Mouse (Mus musculus) forebrain, embryonic 13.5 days (tissue): ENCODE results near the gene Bcor. TPM values are rescaled to one million over a fixed set of nuclear protein-coding genes. Genes with fewer than 3 reads are reported as not detected.

Source experiments
- ATAC-seq: fragments of 200-750 bp; cut with Nextera tagmentation; 2 replicates; pipeline ENCODE4 v1.8.0; 2017
- H3K27ac ChIP-seq: fragments of 300-500 bp; sonication (generic); 2 replicates; pipeline ENCODE4 v1.5.1; 2015; ENCODE audit warnings: inconsistent platforms, mild to moderate bottlenecking, moderate library complexity
- H3K27me3 ChIP-seq: fragments of 300-500 bp; sonication (generic); 2 replicates; pipeline ENCODE4 v1.6.1; 2015; ENCODE audit warnings: mild to moderate bottlenecking, inconsistent platforms
- H3K36me3 ChIP-seq: fragments of 300-500 bp; sonication (generic); 2 replicates; pipeline ENCODE4 v1.6.1; 2015; ENCODE audit warnings: mild to moderate bottlenecking, inconsistent platforms; ENCODE audit not compliant: poor library complexity, severe bottlenecking
- H3K4me1 ChIP-seq: fragments of 300-500 bp; sonication (generic); 2 replicates; pipeline ENCODE4 v1.6.1; 2015; ENCODE audit warnings: inconsistent platforms
- H3K4me2 ChIP-seq: fragments of 300-500 bp; sonication (generic); 2 replicates; pipeline ENCODE4 v1.6.1; 2015; ENCODE audit warnings: inconsistent platforms, mild to moderate bottlenecking, moderate library complexity
- H3K4me3 ChIP-seq: fragments of 300-500 bp; sonication (generic); 2 replicates; pipeline ENCODE4 v1.5.1; 2015; ENCODE audit warnings: mild to moderate bottlenecking, inconsistent platforms
- H3K9ac ChIP-seq: fragments of 300-500 bp; sonication (generic); 2 replicates; pipeline ENCODE4 v1.6.1; 2015; ENCODE audit warnings: mild to moderate bottlenecking, inconsistent platforms
- H3K9me3 ChIP-seq: fragments of 300-500 bp; sonication (generic); replicated peaks from 2 replicates; pipeline ENCODE4 v1.6.1; 2016; ENCODE audit warnings: inconsistent platforms
- WGBS: fragments of 180-500 bp; shearing (Covaris S2); methylation state at CpG from one replicate; pipeline ENCODE4 v1.1.7; 2015; 5-methylcytosine and 5-hydroxymethylcytosine counted together
- polyA plus RNA-seq: library from polyadenylated mRNA; unstranded; fragments of >200 nt; fragmentation: Nextera tagmentation; extraction: Ambion mirVana; gene quantifications from 2 replicates; pipeline ENCODE4 v1.2.1, GENCODE M21; 2015

Bcor gene
- polyA plus RNA-seq, 1 experiment from 2014 or later, result 16.2 TPM

DNA sequence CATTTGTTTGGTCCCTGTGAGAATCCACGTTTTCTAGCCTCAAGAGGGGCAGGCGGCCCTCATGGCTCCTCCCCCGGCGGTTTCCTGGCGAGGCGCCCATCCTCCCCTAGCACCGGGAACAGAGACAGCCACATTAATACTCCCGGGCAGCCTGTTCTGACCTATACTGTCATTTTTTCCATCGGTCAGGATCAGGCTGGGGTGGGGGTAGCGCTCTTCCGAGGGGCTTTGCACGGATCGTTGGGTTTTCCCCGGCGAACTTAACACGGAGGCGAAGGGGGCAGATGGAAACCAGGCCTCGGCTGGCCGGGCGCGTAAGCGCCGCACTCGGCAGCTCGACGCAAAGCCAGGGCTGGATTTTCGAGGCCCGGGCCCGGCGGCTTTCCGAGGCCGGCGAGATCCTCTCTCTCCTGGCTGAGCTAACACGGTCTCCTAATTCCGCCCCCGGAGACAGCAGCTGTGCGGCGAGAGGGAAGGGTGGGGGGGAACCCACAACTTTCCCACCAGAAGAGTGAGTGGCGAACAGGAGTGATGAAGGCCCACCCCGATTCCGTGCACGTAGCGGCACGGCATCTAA is 1.8 kb downstream of the Bcor start:
- no peaks in the 10 kb centered on the region for H3K9me3 ChIP-seq
- H3K36me3 ChIP-seq, result no peaks in the 10 kb centered on the region
- WGBS, result 8% methylated on average over 43 of the region's 44 CpGs
- peak overlapping the region; percentile 28 for H3K4me3 ChIP-seq
- H3K9ac ChIP-seq, result peak overlapping the region; percentile 51
- peaks cover 73% of the 10 kb centered on the region for H3K27me3 ChIP-seq
- peak overlapping the region; percentile 65 for H3K4me2 ChIP-seq
- H3K4me1 ChIP-seq, result peaks cover 36% of the 10 kb centered on the region
- peak overlapping the region; percentile 49 for H3K27ac ChIP-seq
- ATAC-seq, result peak; percentile 62

DNA sequence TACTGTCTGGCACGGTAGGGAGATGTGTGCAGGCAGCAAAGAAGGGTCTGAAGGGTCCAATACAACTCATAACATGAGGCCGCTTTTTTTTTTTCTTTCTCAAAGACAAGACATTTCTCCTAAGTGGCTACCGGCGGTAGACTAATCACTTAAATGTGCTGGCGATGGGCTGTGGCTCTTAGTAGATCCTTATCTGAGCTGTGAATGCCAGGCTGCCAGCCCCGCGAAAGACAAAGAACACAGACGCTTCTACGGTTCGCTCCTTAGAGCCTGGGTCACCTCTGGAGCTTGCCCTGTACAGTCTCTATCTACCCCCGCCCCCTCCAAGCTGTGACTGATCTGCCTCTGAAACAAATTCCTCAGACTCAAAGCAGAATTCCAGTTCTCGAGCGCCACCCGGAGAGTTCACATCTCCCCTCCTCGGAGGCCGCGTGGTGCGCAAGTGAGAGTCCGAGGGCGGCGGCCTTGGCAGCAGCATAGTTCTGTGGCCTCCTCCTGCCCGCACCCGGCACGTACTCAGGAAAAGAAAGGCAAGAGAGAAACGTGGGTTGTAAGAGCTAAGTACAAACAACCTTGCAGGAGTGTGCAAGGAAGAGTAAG is 2.7 kb downstream of the Bcor start:
- Histone ChIP-seq H3K4me3 (no peak overlapping the region), H3K27me3 (peaks cover 82% of the 10 kb centered on the region), H3K27ac (no peak overlapping the region), H3K36me3 (no peaks in the 10 kb centered on the region), H3K4me1 (peaks cover 41% of the 10 kb centered on the region), H3K4me2 (peak overlapping the region; percentile 65), H3K9ac (no peak overlapping the region), H3K9me3 (no peaks in the 10 kb centered on the region)
- ATAC-seq, result no peak
- WGBS, result 7% methylated on average over 25 of the region's 25 CpGs

DNA sequence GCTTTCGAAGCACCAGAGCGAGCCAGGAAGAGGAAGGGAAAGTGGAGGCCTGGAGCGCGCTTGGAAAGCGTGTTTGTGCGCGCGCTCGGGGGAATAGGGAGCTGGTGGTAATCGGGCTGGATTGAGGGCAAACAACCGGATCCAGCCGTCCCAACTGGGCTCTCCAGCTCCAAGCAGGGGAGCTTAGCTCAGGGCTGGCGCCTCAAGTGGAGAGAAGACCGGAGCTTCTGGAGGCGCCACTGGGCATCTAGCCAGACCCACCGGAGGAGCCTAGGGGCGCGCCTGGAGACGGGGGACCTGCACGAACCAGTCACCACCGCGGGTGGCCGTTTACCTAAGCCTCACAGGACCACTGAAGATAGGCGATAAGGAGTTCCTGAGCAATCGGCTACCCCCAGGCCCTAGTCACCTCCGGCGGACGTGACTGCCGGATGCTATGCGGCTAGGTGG is 4.3 kb downstream of the Bcor start:
- Histone ChIP-seq H3K36me3 (no peaks in the 10 kb centered on the region), H3K4me1 (peaks cover 49% of the 10 kb centered on the region), H3K9me3 (no peaks in the 10 kb centered on the region), H3K27ac (no peak overlapping the region), H3K27me3 (peaks cover 95% of the 10 kb centered on the region), H3K4me3 (peak overlapping the region; percentile 24), H3K9ac (peak overlapping the region; percentile 34), H3K4me2 (peak overlapping the region; percentile 55)
- 5% methylated on average over 28 of the region's 30 CpGs for WGBS
- ATAC-seq, result no peak

DNA sequence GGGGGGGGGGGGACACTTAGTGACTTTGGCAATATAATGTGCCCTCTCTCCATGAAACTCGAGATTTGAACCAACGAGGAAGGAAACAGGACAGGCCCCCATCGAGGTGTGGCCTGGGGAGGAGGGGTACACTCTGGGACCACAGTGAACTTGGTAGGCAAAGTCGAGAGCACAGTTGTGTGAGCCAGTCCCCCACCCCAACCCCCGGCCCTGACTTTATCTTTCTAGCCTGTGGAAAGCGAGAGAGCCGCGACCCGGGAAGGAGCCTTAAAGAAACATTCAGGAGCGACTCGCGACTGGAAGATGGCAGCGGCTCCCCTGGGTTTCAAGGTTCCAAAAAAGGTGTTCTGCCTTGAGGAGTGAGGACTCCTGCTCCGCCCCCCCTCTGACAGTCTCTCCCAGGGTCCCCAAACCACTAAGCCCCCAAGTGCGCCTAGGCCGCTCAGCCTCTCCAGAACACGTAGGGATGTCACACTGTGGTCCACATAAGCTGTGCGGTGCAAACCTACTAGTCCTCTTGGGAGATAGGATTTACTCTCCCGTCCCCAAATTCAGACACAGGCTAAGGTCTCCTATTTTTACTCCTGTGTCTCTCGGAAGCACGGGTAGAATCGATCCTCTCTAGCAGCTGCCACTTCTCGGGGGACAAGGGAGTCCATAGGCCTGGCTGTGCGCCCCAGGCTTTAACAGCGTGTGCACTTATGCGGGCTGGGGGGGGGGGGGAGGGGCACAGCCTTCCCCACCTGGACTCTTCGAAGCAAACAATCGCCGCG is 4.9 kb downstream of the Bcor start:
- Histone ChIP-seq H3K4me1 (peaks cover 55% of the 10 kb centered on the region), H3K27me3 (peaks cover 94% of the 10 kb centered on the region), H3K4me2 (peak overlapping the region; percentile 55), H3K36me3 (no peaks in the 10 kb centered on the region), H3K9me3 (no peaks in the 10 kb centered on the region), H3K27ac (no peak overlapping the region), H3K4me3 (peak overlapping the region; percentile 24), H3K9ac (peak overlapping the region; percentile 34)
- WGBS, result 17% methylated on average over 28 of the region's 30 CpGs
- ATAC-seq, result no peak

DNA sequence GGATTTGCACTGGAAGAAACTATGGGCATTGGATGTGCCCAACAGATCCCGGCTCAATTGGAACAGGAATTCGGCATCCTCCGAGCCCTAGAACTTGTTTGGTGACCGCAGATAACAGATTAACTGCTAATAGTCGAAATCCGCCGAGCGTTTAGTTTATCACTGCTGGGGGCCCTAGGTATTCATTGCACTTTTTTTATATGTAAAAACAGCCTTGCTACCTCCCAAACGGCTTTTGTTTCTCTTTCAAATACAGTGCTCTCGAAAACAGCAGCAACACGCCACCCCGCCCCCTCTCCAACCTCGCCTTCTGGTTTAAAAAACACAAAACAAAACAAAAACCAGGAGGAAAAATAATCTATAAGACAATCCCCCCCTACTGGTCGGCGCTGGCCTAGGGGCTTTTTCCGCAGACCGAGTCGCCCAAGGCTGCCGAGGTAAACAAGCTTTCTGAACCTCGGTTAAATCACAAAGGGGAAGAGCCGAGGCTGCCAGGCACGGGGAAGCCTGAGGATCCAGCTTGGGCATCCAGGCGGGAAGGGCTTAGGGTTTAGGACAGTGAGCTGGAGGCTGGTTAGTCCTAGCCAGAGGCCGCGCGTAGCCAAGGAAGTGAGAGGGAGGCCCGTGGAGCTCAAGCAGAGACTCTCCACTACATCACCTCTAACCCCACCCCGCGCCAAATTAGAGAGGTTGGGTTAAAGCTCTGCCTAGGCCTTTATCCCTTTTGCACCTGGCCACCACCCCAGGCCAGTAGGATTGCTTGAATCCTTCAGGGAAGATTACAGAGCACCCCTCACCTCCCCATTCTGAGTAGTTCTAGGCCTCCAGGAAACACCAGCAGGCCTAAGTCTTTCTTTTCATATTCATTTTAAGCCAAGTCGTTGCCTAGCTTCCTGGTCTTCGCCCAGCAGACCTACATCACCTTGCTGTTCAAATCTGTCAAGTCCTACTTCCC is 6.7 kb downstream of the Bcor start:
- no peak for ATAC-seq
- Histone ChIP-seq H3K4me1 (peaks cover 48% of the 10 kb centered on the region), H3K4me2 (0 out of 2 replicates have a peak overlapping the region, but pooled peaks have one; percentile 13), H3K27me3 (peaks cover 84% of the 10 kb centered on the region), H3K36me3 (no peaks in the 10 kb centered on the region), H3K4me3 (no peak overlapping the region), H3K9ac (no peak overlapping the region), H3K9me3 (no peaks in the 10 kb centered on the region), H3K27ac (no peak overlapping the region)
- 11% methylated on average over 31 of the region's 31 CpGs for WGBS

DNA sequence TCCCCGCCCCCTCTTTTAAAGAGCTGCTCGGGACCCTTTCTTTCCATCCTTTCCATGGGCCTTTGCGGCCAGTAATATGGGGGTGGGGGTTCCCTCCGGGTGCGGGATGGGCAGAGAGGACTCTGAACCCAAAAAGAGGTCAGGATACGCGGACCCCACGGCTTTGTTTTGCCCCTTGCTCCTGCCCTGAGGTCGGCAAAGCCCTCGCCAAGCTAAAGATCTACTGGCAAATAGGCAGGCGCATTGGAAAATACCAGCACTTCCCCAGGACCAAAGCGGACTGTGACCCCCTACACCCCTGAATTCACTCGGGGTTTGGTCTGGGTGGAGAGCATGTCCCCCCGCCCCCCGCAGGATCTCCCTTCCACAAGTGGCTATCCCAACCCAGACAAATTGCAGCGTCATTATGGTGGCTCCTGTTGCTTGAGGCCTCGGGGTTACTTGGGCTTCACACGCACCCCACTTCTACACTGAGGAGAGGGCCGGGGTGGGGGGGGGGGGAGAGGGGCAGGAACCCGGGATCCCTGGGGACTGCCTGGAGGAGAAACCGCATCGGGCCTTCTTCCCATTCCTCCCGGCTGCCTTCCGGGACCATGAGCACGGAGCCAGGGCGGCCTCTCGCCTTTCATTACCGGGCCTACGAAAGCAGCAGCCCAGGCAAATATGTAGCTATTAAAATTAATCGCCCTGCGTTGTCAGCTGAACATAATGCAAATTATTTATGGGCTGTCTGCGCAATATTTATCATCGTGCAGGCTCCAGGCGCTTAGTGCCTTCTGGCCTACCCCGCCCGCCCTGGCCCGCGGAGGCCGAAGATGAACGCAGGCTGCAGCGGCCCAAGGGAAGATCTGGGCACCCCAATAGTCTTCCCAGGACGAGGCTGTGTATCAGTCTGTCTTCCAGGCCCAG is 7.9 kb downstream of the Bcor start:
- H3K4me2 ChIP-seq, result peak overlapping the region; percentile 59
- H3K4me3 ChIP-seq, result peak overlapping the region; percentile 25
- H3K27me3 ChIP-seq, result peaks cover 73% of the 10 kb centered on the region
- H3K36me3 ChIP-seq, result no peaks in the 10 kb centered on the region
- H3K27ac ChIP-seq, result no peak overlapping the region
- peak overlapping the region; percentile 58 for H3K9ac ChIP-seq
- H3K9me3 ChIP-seq, result no peaks in the 10 kb centered on the region
- WGBS, result 15% methylated on average over 39 of the region's 42 CpGs
- no peak for ATAC-seq
- H3K4me1 ChIP-seq, result peaks cover 39% of the 10 kb centered on the region

DNA sequence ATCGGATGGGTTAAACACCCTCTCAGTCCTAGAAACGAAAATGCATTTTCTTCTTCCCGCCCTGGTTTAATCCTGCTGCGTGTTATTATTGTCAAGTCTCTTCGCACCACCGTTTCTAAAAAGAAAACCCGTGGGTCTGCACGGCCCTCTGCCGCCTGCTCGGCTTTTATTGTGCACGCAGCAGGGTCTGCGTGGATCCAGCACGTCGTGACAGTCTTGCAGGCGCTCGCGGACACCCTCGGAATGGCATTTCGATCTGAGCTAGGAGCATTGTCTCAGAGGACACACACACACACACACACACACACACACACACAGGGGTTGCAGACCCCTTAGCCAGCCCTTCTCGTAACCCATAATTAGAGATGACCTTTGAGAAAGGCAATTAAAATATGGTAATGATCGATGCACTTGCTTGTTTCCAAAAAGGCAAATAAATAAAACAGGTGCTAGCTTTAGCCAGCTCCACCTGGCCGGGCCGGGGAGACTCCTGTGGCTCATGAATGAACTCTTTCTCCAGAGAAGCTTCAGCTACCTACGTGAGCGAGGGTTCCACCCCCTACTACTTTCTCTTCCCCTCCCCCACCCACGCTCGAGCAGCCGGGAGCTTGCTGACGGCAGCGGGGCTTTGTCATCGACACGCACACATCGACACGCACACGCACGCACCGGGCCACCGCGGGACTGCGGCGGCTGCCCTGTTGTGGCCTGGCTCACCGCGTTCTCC is 8.7 kb downstream of the Bcor start:
- Histone ChIP-seq H3K36me3 (no peaks in the 10 kb centered on the region), H3K4me3 (peak overlapping the region; percentile 25), H3K27me3 (peaks cover 65% of the 10 kb centered on the region), H3K9ac (peak overlapping the region; percentile 58), H3K27ac (no peak overlapping the region), H3K9me3 (no peaks in the 10 kb centered on the region), H3K4me1 (peaks cover 32% of the 10 kb centered on the region), H3K4me2 (peak overlapping the region; percentile 59)
- ATAC-seq, result peak; percentile 69
- WGBS, result 4% methylated on average over 43 of the region's 43 CpGs

DNA sequence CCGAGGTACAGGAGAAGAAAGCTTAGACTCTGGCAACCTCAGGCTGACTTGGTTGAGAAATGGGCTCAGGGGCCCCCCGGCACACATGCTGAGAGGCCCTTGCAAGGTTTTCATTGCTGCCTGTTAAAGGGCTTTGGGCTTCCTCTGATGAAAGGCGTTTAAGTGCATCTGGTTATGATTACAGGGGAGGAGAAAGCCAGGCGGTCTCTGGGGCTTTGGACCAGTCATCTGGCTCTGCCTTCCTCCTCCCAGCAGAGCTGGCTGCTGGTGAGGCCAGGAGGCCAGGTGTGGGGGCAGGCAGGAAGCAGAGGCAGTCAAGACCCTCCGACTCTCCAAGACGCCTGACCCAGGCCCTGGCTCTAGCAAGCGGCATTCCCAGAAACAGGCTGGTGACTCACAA is 9.7 kb downstream of the Bcor start:
- Histone ChIP-seq H3K27ac (no peak overlapping the region), H3K9me3 (no peaks in the 10 kb centered on the region), H3K4me3 (no peak overlapping the region), H3K4me2 (no peak overlapping the region), H3K4me1 (peaks cover 26% of the 10 kb centered on the region), H3K27me3 (peaks cover 54% of the 10 kb centered on the region), H3K9ac (no peak overlapping the region), H3K36me3 (no peaks in the 10 kb centered on the region)
- no peak for ATAC-seq
- WGBS, result 25% methylated on average over 7 of the region's 7 CpGs

DNA sequence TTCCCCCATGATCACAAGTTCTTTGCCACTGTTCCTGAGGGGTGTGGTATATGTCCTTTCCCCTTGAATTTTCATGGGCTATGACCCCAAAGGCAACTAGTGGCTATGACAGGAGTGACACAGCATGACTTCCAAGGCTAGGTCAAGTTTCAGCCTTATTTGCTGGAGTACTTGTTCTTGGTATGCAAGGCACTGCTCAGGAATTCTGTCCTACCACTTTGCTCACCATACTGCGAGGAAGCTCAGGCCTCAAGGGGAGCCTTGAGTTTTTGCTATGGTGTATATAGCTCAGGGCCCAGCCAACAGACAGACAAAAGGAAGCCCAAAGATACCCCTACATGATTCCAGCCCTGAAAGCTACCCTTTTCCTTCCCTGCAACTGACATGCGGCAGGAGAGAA is 13.9 kb downstream of the Bcor start:
- no peaks in the 10 kb centered on the region for H3K9me3 ChIP-seq
- no peaks in the 10 kb centered on the region for H3K36me3 ChIP-seq
- H3K4me3 ChIP-seq, result no peak overlapping the region
- H3K27ac ChIP-seq, result no peak overlapping the region
- no peak for ATAC-seq
- no peak overlapping the region for H3K9ac ChIP-seq
- peaks cover 14% of the 10 kb centered on the region for H3K4me1 ChIP-seq
- 71% methylated on average over 2 of the region's 2 CpGs for WGBS
- H3K4me2 ChIP-seq, result no peak overlapping the region
- peaks cover 22% of the 10 kb centered on the region for H3K27me3 ChIP-seq

DNA sequence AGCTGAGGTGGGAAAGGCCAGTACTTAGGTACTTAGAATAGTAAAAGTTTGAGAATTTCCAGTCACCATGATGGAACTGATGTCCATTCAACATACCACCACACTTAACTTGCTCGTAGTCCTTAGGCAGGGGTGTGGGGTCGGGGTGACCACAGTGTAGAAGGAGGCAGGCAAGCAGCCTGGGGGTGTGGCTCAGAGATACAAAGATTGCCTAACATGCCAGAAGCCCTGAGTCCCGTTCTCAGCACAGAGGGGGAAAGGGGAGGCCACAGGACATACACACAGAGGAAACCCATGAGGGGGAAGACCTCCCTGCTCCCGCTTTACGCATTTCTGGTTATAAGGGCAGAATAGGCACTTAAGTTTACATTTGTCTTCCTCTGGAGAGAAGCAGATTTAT is 17.3 kb downstream of the Bcor start:
- H3K4me3 ChIP-seq, result no peak overlapping the region
- peaks cover 37% of the 10 kb centered on the region for H3K27me3 ChIP-seq
- no peak overlapping the region for H3K9ac ChIP-seq
- H3K4me2 ChIP-seq, result no peak overlapping the region
- no peak for ATAC-seq
- no peaks in the 10 kb centered on the region for H3K9me3 ChIP-seq
- no peaks in the 10 kb centered on the region for H3K36me3 ChIP-seq
- H3K4me1 ChIP-seq, result peaks cover 8% of the 10 kb centered on the region
- no peak overlapping the region for H3K27ac ChIP-seq
- WGBS, result 70% methylated on average over 5 of the region's 5 CpGs
